Mouse (Mus musculus) ovary, adult 2 months (tissue): ENCODE results near the gene Nodal. TPM values are rescaled to one million over a fixed set of nuclear protein-coding genes. Genes with fewer than 3 reads are reported as not detected.

ENCODE experiments used
- polyA plus RNA-seq: library from polyadenylated mRNA; depleted of rRNA; stranded (reverse); fragments of >200 nt; gene quantifications from 2 replicates; pipeline ENCODE4 v1.2.3, GENCODE M21; 2012; rRNA removed

Gene Nodal
- 0.12 TPM in 1 of 2 replicates, not detected in the other for polyA plus RNA-seq

GRCm38 (mm10) chr10:61417672-61418071 is at the start of gene Nodal:
Gene Nodal (plus strand): TSS chr10:61417972.

GRCm38 (mm10) chr10:61383021-61383714 is 34.6 kb upstream of the Nodal start, which contains the start of gene Pald1:
Gene Pald1 (minus strand): TSS chr10:61383530.

DNA sequence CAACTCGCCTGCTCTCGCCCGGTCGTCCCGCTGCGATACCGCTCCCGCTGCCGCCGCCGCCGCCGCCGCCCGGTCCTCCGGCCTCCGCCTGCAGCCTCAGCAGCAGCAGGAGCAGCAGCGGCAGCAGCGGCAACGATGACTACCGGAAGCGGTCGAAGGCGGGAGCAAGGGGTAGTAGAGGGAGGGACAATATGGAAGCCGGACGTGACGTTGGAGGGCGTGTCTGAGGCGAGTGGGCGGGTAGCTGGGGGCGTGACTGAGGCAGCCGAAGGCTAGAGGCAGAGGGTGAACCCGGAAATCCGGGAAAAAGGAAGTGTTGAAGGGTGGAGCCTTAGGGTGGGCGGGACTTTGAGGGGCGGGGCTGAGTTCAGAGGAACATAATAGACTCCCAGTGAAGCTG is 34.9 kb downstream of the Nodal start, which contains the start of gene Eif4ebp2:
Gene Eif4ebp2, minus strand, starts transcription at position 17 of the 400 bp plus-strand sequence.

Other genes with a start within 250 kb of the Nodal start
- 0.84 and 2.5 TPM in 2 replicates for gene Tbata, start 246.0 kb upstream of the Nodal start, polyA plus RNA-seq
- 3.5 and 4.4 TPM in 2 replicates for gene Adamts14, start 144.5 kb upstream of the Nodal start, polyA plus RNA-seq
- gene Prf1, start 120.1 kb upstream of the Nodal start, polyA plus RNA-seq = 0.55 and 0.77 TPM in 2 replicates
- 46.4 and 53.8 TPM in 2 replicates for gene Pald1, start 34.4 kb upstream of the Nodal start, polyA plus RNA-seq
- gene Eif4ebp2, start 34.7 kb downstream of the Nodal start, polyA plus RNA-seq = 92.2 and 125 TPM in 2 replicates
- 7.2 and 9.2 TPM in 2 replicates for gene Lrrc20, start 57.8 kb downstream of the Nodal start, polyA plus RNA-seq
- 0.14 and 0.18 TPM in 2 replicates for gene Npffr1, start 177.5 kb downstream of the Nodal start, polyA plus RNA-seq
- 27.7 and 28.5 TPM in 2 replicates for gene Ppa1, start 230.6 kb downstream of the Nodal start, polyA plus RNA-seq